Mouse (Mus musculus) heart, embryonic 16.5 days (tissue): Measurements from ENCODE around the gene Shq1. TPM values are rescaled to one million over a fixed set of nuclear protein-coding genes. Genes with fewer than 3 reads are reported as not detected.

Source experiments
- ATAC-seq: fragments of 200-750 bp; cut with Nextera tagmentation; replicated peaks from 2 replicates; pipeline ENCODE4 v1.8.0; 2017; ENCODE audit warnings: moderate number of reproducible peaks; ENCODE audit not compliant: insufficient read depth, low FRiP score; ENCODE audit errors: extremely low read depth
- H3K27ac ChIP-seq: fragments of 300-500 bp; sonication (generic); 2 replicates; pipeline ENCODE4 v1.5.1; 2014; ENCODE audit warnings: mild to moderate bottlenecking, low read length, control low read depth, moderate library complexity
- H3K27me3 ChIP-seq: fragments of 300-500 bp; sonication (generic); 2 replicates; pipeline ENCODE4 v1.6.1; 2014; ENCODE audit warnings: low read length, mixed read lengths; ENCODE audit not compliant: control insufficient read depth, insufficient read depth
- H3K36me3 ChIP-seq: fragments of 300-500 bp; sonication (generic); 2 replicates; pipeline ENCODE4 v1.6.1; 2014; ENCODE audit not compliant: control insufficient read depth, insufficient read depth
- H3K4me1 ChIP-seq: fragments of 300-500 bp; sonication (generic); 2 replicates; pipeline ENCODE4 v1.6.1; 2014; ENCODE audit warnings: low read length, mixed read lengths; ENCODE audit not compliant: control insufficient read depth, insufficient read depth
- H3K4me2 ChIP-seq: fragments of 300-500 bp; sonication (generic); 2 replicates; pipeline ENCODE4 v1.6.1; 2014; ENCODE audit warnings: low read depth, mild to moderate bottlenecking, control low read depth, low read length
- H3K4me3 ChIP-seq: fragments of 300-500 bp; sonication (generic); 2 replicates; pipeline ENCODE4 v1.5.1; 2014; ENCODE audit warnings: mild to moderate bottlenecking, control low read depth, low read length
- H3K9ac ChIP-seq: fragments of 300-500 bp; sonication (generic); 2 replicates; pipeline ENCODE4 v1.6.1; 2014; ENCODE audit warnings: low read length, control low read depth
- H3K9me3 ChIP-seq: fragments of 300-500 bp; sonication (generic); replicated peaks from 2 replicates; pipeline ENCODE4 v1.6.1; 2016; ENCODE audit warnings: low read length; ENCODE audit not compliant: control insufficient read depth
- WGBS: fragments of 180-500 bp; shearing (Covaris S2); extraction: QIAGEN DNeasy Blood & Tissue Kit; methylation state at CpG from one replicate; pipeline ENCODE4 v1.1.7; 2014; 5-methylcytosine and 5-hydroxymethylcytosine counted together
- polyA plus RNA-seq: library from polyadenylated mRNA; unstranded; fragments of >200 nt; fragmentation: Nextera tagmentation; extraction: Ambion mirVana; gene quantifications from 2 replicates; pipeline ENCODE4 v1.2.1, GENCODE M21; 2015

Gene Shq1
- polyA plus RNA-seq, 1 experiment from 2014 or later = 10.4 TPM

DNA sequence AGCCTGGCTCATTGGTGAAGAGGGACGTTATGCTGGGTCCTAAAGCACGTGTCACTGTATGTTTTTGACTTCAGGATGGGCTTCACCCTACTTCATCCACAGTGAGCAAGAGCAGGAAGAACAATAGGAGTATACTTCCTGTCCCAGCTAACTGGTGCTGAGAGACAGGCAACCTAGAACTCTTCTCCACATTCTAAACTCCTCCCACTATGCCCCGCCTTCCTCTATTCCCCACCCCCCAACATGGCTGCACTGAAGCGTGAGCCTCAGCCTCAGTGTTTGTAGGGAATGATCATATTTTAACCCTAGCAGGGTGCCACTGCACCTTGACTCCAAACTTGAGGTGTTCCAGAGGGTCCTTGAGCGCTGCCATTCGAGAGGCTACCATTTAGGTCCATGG lies 143.8 kb downstream of the Shq1 start:
- no peaks in the 10 kb centered on the region for H3K36me3 ChIP-seq
- no peak overlapping the region for H3K4me2 ChIP-seq
- no peak overlapping the region for H3K4me3 ChIP-seq
- no peaks in the 10 kb centered on the region for H3K9me3 ChIP-seq
- ATAC-seq = no peak
- no peak overlapping the region for H3K9ac ChIP-seq
- no peaks in the 10 kb centered on the region; the same call in 1 of the 2 replicates for H3K27me3 ChIP-seq
- peaks cover 5% of the 10 kb centered on the region for H3K4me1 ChIP-seq
- H3K27ac ChIP-seq = no peak overlapping the region
- 74% methylated on average over 6 of the region's 6 CpGs for WGBS

DNA sequence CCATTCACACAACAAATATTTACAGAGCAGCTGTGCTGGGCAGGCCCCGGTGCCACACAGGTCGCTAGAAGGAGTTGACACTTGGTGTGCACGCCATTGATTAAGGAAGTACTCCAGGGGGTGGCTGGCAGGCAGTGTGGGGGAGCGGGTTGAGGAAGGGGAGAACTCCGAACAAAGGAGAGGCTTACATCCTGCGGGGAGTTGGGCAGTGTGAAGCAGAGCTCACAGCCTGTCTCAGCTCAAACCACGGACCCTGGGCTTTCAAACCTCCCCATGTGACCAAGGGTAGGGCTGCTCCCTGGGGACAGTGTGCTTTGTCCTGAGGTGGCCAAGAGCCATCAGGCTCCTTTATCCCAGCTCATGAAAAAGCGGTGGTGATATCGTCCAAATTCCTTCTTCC lies 144.9 kb downstream of the Shq1 start:
- no peak for ATAC-seq
- H3K4me3 ChIP-seq = no peak overlapping the region
- 14% methylated on average over 9 of the region's 9 CpGs for WGBS

DNA sequence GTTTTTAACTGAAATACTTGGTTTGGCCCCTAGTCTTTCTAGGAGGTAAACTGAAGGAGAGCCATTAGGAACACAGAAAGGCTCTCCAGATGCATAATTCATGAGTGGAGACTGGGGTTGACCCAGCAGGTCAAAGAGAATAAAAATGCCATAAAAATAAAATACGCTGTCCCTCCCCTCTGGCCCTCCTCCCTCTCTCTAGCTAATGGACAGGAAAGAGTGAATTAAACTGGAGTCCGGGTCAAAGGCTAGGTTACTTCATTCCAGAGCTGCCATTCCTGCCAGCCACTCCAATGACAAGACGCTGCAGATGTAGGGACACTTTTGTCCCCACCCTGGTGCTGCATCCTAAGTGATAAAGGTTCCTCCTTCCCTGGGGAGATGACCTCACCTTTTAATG lies 145.5 kb downstream of the Shq1 start:
- Histone ChIP-seq H3K27me3 (peaks cover 3% of the 10 kb centered on the region; the same call in 1 of the 2 replicates), H3K9ac (no peak overlapping the region), H3K9me3 (no peaks in the 10 kb centered on the region), H3K4me2 (no peak overlapping the region), H3K4me3 (no peak overlapping the region), H3K27ac (no peak overlapping the region), H3K36me3 (no peaks in the 10 kb centered on the region), H3K4me1 (peaks cover 5% of the 10 kb centered on the region)
- no peak; the same call in 1 of the 2 replicates for ATAC-seq
- WGBS = 40% methylated on average over 3 of the region's 3 CpGs

More for the DNA sequence above, 144.9 kb downstream of the Shq1 start:
- no peaks in the 10 kb centered on the region for H3K9me3 ChIP-seq
- peaks cover 5% of the 10 kb centered on the region for H3K4me1 ChIP-seq
- no peak overlapping the region for H3K4me2 ChIP-seq
- H3K27me3 ChIP-seq = peaks cover 3% of the 10 kb centered on the region; the same call in 1 of the 2 replicates
- no peak overlapping the region for H3K9ac ChIP-seq
- H3K27ac ChIP-seq = no peak overlapping the region
- H3K36me3 ChIP-seq = no peaks in the 10 kb centered on the region

DNA sequence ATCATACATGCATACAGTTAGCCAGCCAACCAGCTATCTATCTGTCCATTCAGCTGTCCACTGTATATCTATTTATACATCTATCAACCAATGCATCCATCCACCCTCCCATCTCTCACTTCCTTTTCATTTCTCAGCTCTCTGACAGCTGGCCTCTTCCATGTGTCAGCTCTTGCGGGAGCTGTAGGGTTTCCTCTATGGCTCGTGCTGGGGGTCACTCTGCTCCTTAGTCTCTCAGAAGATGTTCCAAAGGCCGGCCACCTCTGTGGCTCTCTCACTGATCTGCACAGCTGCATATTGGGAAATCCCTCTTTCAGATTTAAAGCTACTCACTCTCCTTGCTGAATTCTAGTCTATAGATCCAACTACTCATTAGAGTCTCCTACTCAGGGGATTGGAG lies 148.5 kb downstream of the Shq1 start:
- no peak overlapping the region for H3K9ac ChIP-seq
- no peak overlapping the region for H3K27ac ChIP-seq
- WGBS = 66% methylated on average over 3 of the region's 3 CpGs
- no peak overlapping the region for H3K4me3 ChIP-seq
- no peaks in the 10 kb centered on the region for H3K9me3 ChIP-seq
- ATAC-seq = no peak
- H3K36me3 ChIP-seq = no peaks in the 10 kb centered on the region
- H3K4me2 ChIP-seq = no peak overlapping the region
- H3K27me3 ChIP-seq = peaks cover 16% of the 10 kb centered on the region
- peaks cover 5% of the 10 kb centered on the region for H3K4me1 ChIP-seq

DNA sequence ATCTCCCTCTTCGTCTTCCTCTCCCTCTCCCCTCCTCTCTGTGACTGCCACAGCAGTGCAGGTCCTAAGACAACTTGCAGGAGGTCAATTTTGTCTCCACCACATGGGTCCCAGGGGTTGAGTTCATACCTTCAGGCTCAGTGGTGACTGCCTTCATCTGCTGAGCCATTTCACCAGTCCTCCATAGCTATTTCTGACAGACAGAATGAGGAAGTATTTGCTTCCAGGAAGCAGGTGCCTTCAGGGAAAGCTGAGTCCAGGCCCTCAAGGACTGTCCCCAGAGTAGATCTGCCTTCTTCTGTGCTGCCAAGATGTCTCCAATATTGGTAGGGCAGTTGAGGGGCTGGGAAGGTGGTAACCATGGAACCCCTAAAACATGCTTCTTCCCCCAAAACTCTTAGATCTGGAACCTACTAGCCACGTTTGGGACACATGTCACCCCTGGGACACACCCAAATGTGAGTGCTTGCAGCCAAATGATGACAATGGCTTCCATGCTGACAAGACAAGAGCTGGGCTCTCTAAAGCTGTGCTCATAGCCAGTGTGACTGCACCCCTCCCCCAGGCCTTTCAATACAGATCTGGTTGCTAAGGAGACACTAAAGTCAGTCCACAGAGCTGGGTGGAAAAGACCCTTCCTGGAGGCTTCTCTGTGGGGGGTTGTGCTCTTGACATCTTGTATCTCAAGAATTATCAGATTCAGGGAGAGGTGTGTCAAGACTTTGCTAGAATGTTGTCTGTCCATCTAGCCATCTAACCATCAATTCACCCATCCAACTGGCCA lies 149.2 kb downstream of the Shq1 start:
- Histone ChIP-seq H3K4me1 (peaks cover 5% of the 10 kb centered on the region), H3K27me3 (peaks cover 20% of the 10 kb centered on the region), H3K4me3 (no peak overlapping the region), H3K36me3 (no peaks in the 10 kb centered on the region), H3K27ac (no peak overlapping the region), H3K4me2 (no peak overlapping the region), H3K9me3 (no peaks in the 10 kb centered on the region), H3K9ac (no peak overlapping the region)
- 66% methylated on average over 2 of the region's 2 CpGs for WGBS
- no peak for ATAC-seq

DNA sequence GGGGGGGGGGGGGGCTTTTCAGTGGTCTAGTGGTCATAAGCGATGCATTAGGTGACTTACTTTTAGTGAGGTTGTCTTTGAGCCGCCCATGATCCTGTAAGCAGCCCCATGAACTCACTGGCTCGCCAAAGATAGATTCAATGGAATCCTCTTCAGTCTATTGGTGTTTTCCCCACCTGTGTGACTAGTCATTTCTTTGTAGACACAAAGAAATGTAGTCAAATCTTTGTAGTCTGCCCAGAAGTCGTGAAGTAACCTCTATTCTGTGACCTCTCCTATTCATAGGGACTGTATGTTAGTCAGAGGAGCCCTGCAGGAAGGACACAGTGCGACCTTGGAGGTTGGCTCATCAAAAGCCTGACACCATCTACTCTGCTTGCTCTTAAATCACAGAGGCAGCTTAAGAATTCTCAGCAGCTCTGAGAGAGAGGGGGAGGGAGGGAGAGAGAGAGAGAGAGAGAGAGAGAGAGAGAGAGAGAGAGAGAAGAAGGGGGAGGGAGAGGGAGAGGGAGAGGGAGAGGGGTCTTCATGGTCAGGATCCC lies 150.3 kb downstream of the Shq1 start:
- Histone ChIP-seq H3K4me1 (peaks cover 1% of the 10 kb centered on the region; the same call in 1 of the 2 replicates), H3K27ac (no peak overlapping the region), H3K9ac (no peak overlapping the region), H3K4me2 (no peak overlapping the region), H3K27me3 (peaks cover 20% of the 10 kb centered on the region), H3K9me3 (no peaks in the 10 kb centered on the region), H3K36me3 (no peaks in the 10 kb centered on the region), H3K4me3 (no peak overlapping the region)
- no peak for ATAC-seq
- WGBS = 67% methylated on average over 5 of the region's 5 CpGs

DNA sequence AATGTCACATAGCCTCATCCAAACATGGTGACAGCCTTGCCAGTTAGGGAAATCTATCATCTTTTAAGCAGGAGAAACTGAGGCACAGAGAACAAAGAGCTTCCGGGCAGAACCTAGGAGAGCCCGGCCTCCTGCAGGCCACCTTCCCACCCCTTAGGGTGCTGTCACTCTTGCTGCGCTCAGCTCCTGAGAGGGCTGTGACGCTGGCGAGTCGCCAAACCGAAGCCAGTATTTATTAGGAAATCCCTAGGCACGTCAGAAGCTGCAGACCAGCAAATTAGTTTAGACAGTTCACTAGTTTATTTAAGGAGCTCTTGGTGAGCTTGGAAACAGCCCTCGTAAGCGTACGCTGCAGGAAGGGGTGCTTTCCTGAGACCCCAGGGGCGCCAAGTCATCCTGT lies 151.1 kb downstream of the Shq1 start:
- Histone ChIP-seq H3K36me3 (no peaks in the 10 kb centered on the region), H3K4me1 (no peaks in the 10 kb centered on the region), H3K9me3 (no peaks in the 10 kb centered on the region), H3K9ac (no peak overlapping the region), H3K4me2 (no peak overlapping the region), H3K27me3 (peaks cover 20% of the 10 kb centered on the region), H3K4me3 (no peak overlapping the region), H3K27ac (no peak overlapping the region)
- 58% methylated on average over 12 of the region's 12 CpGs for WGBS
- ATAC-seq = no peak

Other genes starting within 250 kb of the Shq1 start
- 3.4 and 3.6 TPM in 2 replicates for gene Gxylt2, start 33.6 kb upstream of the Shq1 start, polyA plus RNA-seq
- 11.8 and 12.3 TPM in 2 replicates for gene Ppp4r2, start 162.5 kb upstream of the Shq1 start, polyA plus RNA-seq